Mouse (Mus musculus) C2C12 (cell line): ENCODE measurements around the gene Gm10320.

Experiments
- CTCF ChIP-seq: IDR thresholded peaks from one replicate; pipeline ENCODE4 v1.5.1; 2011; ENCODE audit not compliant: control insufficient read depth, insufficient read depth, insufficient read length
- FOSL1 ChIP-seq: IDR thresholded peaks from one replicate; pipeline ENCODE4 v1.8.0; 2011; ENCODE audit warnings: mild to moderate bottlenecking, low read length; ENCODE audit not compliant: poor library complexity, insufficient read depth, severe bottlenecking
- MAX ChIP-seq: IDR thresholded peaks from one replicate; pipeline ENCODE4 v1.6.1; 2011; ENCODE audit warnings: mild to moderate bottlenecking, control low read depth
- MYOD1 ChIP-seq: IDR thresholded peaks from one replicate; pipeline ENCODE4 v1.6.1; 2011; ENCODE audit warnings: low read depth; ENCODE audit not compliant: control insufficient read depth, insufficient read length
- MYOG ChIP-seq: IDR thresholded peaks from one replicate; pipeline ENCODE4 v1.6.1; 2011; ENCODE audit not compliant: control insufficient read depth, insufficient read length; ENCODE audit errors: extremely low read depth
- USF1 ChIP-seq: IDR thresholded peaks from one replicate; pipeline ENCODE4 v1.6.1; 2011; ENCODE audit warnings: low read depth, mild to moderate bottlenecking, control low read depth, moderate library complexity

GRCm38 (mm10) chr13:98505489-98505857, 13.7 kb upstream of the Gm10320 start:
- TF ChIP-seq CTCF = no peak
- no peak for TF ChIP-seq USF1
- no peak for TF ChIP-seq MAX
- TF ChIP-seq MYOD1 = no peak
- TF ChIP-seq FOSL1 = no peak
- no peak for TF ChIP-seq MYOG
